Mouse (Mus musculus): ENCODE results near the gene Wscd1. TPM values are rescaled to one million over a fixed set of nuclear protein-coding genes. Genes with fewer than 3 reads are reported as not detected.

The Wscd1 gene
- polyA plus RNA-seq, 1 experiment from 2014 or later: 8.1 TPM

DNA sequence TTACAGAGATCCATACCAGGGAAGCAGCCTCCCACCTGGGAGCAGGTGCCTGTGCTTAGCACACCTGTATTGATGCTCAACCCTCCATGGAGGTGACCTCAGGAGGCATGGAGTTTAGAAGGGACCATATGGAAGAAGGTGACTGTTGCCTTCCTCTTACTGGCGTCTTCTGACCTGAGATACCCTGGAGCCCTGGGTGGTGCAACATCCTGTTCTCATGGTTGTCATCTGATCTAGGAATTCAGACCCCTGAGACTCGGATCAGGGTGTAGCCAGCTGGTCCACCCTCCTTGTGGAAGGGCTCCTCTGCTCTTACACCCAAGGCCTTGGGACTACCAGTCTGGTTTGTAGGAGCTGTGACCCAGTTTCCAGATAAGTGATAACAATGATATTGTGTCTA lies 15.0 kb downstream of the Wscd1 start:
- ATAC-seq (replicated peaks; ENCODE audit: extremely low read depth, insufficient read depth, low FRiP score): no peak
- Histone ChIP-seq H3K36me3 (ENCODE audit: control insufficient read depth, insufficient read depth) (no peaks in the 10 kb centered on the region), H3K4me1 (ENCODE audit: control insufficient read depth, insufficient read depth, low read length) (no peaks in the 10 kb centered on the region), H3K9me3 (replicated peaks; ENCODE audit: control insufficient read depth, low read length) (no peaks in the 10 kb centered on the region), H3K27me3 (ENCODE audit: control insufficient read depth, insufficient read depth, low read length) (no peaks in the 10 kb centered on the region), H3K27ac (ENCODE audit: low read length) (no peak overlapping the region), H3K4me3 (ENCODE audit: low read length) (no peak overlapping the region), H3K4me2 (ENCODE audit: low read depth, low read length) (no peak overlapping the region), H3K9ac (ENCODE audit: low read length) (no peak overlapping the region)
- 57% methylated on average over 2 of the region's 2 CpGs for WGBS

DNA sequence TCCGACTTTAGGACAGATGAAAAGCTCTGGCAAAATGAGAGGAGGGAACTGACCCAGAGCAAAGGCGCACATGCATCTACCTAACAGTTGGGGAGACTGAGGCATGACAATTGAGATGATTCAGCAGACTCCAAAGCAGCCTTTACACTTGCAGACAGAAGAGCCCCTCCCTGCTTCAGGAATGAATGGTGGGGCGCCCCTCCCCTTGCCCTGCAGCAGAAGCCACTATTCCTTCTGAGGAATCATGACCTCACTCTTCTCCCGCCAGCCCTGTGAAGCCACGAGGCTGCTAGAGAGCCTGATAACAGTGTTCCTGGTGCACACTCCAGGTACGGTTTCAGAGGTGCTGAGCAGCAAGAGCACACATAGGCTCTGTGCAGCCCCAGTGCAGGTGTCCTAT lies 15.6 kb downstream of the Wscd1 start:
- Histone ChIP-seq H3K4me3 (ENCODE audit: low read length) (no peak overlapping the region), H3K9ac (ENCODE audit: low read length) (no peak overlapping the region), H3K36me3 (ENCODE audit: control insufficient read depth, insufficient read depth) (no peaks in the 10 kb centered on the region), H3K27me3 (ENCODE audit: control insufficient read depth, insufficient read depth, low read length) (no peaks in the 10 kb centered on the region), H3K4me2 (ENCODE audit: low read depth, low read length) (no peak overlapping the region), H3K27ac (ENCODE audit: low read length) (no peak overlapping the region), H3K9me3 (replicated peaks; ENCODE audit: control insufficient read depth, low read length) (no peaks in the 10 kb centered on the region), H3K4me1 (ENCODE audit: control insufficient read depth, insufficient read depth, low read length) (no peaks in the 10 kb centered on the region)
- WGBS: 45% methylated on average over 6 of the region's 6 CpGs
- no peak for ATAC-seq (replicated peaks; ENCODE audit: extremely low read depth, insufficient read depth, low FRiP score)

DNA sequence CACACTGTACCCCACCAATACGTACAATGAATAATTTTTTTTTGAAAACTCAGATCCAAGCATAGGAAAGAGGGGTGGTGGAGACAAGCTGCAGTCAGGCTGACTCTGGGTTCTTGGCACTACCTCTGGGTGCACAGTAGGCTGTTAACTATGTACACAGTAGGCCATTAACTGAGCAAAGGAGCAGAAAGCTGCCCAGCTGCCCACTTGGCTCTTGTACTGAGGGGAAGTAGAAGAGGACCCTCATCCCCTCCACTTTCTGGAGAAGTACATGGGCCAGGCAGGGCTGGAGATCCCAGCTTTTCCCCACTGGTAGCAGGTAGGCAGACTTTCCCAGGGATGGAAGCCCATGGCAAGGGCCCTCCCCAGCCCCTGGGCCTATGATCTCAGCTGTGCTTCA lies 16.7 kb downstream of the Wscd1 start:
- no peak overlapping the region for H3K4me3 ChIP-seq (ENCODE audit: low read length)
- no peaks in the 10 kb centered on the region for H3K36me3 ChIP-seq (ENCODE audit: control insufficient read depth, insufficient read depth)
- H3K27me3 ChIP-seq (ENCODE audit: control insufficient read depth, insufficient read depth, low read length): no peaks in the 10 kb centered on the region
- ATAC-seq (replicated peaks; ENCODE audit: extremely low read depth, insufficient read depth, low FRiP score): no peak
- H3K9me3 ChIP-seq (replicated peaks; ENCODE audit: control insufficient read depth, low read length): no peaks in the 10 kb centered on the region
- H3K4me2 ChIP-seq (ENCODE audit: low read depth, low read length): no peak overlapping the region
- H3K9ac ChIP-seq (ENCODE audit: low read length): no peak overlapping the region
- 89% methylated on average over 1 of the region's 1 CpGs for WGBS
- no peak overlapping the region for H3K27ac ChIP-seq (ENCODE audit: low read length)
- H3K4me1 ChIP-seq (ENCODE audit: control insufficient read depth, insufficient read depth, low read length): no peaks in the 10 kb centered on the region

DNA sequence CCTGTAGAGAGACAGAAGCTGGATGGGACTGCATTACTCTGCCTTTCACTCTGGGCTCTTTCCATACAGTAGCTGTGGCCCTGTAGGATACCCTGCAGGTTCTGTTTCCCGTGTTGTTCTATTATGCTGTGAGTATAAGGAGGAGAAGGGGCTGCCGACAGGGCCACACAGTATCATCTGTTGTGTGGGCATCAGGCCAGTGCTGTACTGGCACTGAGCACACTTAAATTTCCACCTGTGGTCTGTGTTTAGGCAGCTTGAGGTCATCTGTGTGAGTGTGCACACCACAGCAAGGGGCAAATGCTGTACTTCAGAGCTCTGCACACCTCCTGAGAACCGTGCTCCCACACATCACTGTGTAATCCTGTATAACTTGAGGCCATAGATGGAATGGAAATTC lies 18.0 kb downstream of the Wscd1 start:
- Histone ChIP-seq H3K9me3 (replicated peaks; ENCODE audit: control insufficient read depth, low read length) (no peaks in the 10 kb centered on the region), H3K4me1 (ENCODE audit: control insufficient read depth, insufficient read depth, low read length) (no peaks in the 10 kb centered on the region), H3K27me3 (ENCODE audit: control insufficient read depth, insufficient read depth, low read length) (no peaks in the 10 kb centered on the region), H3K27ac (ENCODE audit: low read length) (no peak overlapping the region), H3K4me3 (ENCODE audit: low read length) (no peak overlapping the region), H3K9ac (ENCODE audit: low read length) (no peak overlapping the region), H3K4me2 (ENCODE audit: low read depth, low read length) (no peak overlapping the region), H3K36me3 (ENCODE audit: control insufficient read depth, insufficient read depth) (no peaks in the 10 kb centered on the region)
- no peak for ATAC-seq (replicated peaks; ENCODE audit: extremely low read depth, insufficient read depth, low FRiP score)
- 77% methylated on average over 3 of the region's 3 CpGs for WGBS

DNA sequence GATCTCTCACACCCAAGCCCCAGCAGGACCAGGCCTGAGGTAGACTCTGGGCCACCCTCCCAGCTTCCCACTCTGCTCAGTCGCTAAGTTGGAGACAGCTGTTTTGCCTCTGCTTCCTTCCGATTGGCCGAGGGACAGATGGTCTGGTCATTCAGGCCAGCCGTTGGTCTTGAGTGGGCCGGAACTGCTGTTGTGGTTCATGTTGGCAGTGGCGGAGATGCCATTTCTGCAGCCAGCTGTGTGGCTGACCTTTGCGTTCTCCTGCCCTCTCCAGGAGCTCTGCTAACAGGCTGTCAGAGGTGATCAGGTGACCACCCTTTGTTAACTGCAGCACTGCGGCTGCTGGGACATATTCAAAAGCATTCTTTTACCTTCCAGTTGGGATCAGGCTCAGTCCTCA lies 20.0 kb downstream of the Wscd1 start:
- H3K36me3 ChIP-seq (ENCODE audit: control insufficient read depth, insufficient read depth): no peaks in the 10 kb centered on the region
- no peak overlapping the region for H3K9ac ChIP-seq (ENCODE audit: low read length)
- no peak overlapping the region for H3K27ac ChIP-seq (ENCODE audit: low read length)
- no peak overlapping the region for H3K4me2 ChIP-seq (ENCODE audit: low read depth, low read length)
- WGBS: 60% methylated on average over 8 of the region's 8 CpGs
- ATAC-seq (replicated peaks; ENCODE audit: extremely low read depth, insufficient read depth, low FRiP score): no peak
- peaks cover 5% of the 10 kb centered on the region for H3K4me1 ChIP-seq (ENCODE audit: control insufficient read depth, insufficient read depth, low read length)
- H3K9me3 ChIP-seq (replicated peaks; ENCODE audit: control insufficient read depth, low read length): no peaks in the 10 kb centered on the region
- H3K27me3 ChIP-seq (ENCODE audit: control insufficient read depth, insufficient read depth, low read length): peaks cover 3% of the 10 kb centered on the region; the same call in 1 of the 2 replicates
- H3K4me3 ChIP-seq (ENCODE audit: low read length): no peak overlapping the region

DNA sequence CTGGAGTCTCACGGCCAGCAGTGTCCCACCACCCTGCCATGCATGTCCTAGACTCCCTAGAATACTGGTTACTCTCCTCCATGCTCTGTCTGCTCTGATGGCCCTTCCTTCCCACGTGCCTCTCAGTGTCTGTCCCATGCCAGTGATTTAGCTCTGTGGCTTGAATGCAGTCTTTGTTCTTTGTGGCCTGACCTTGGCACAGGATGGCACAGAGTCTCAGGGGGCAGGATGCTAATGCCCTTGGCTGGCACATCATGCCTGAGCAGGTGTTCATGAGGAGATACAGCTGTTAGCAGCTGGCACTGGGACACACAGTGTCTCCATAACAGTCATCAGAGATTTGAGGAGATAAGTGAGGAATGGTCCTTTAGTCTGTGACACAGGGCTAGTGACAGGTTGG lies 20.8 kb downstream of the Wscd1 start:
- Histone ChIP-seq H3K9me3 (replicated peaks; ENCODE audit: control insufficient read depth, low read length) (no peaks in the 10 kb centered on the region), H3K4me3 (ENCODE audit: low read length) (no peak overlapping the region), H3K4me2 (ENCODE audit: low read depth, low read length) (no peak overlapping the region), H3K36me3 (ENCODE audit: control insufficient read depth, insufficient read depth) (no peaks in the 10 kb centered on the region), H3K27me3 (ENCODE audit: control insufficient read depth, insufficient read depth, low read length) (peaks cover 3% of the 10 kb centered on the region; the same call in 1 of the 2 replicates), H3K4me1 (ENCODE audit: control insufficient read depth, insufficient read depth, low read length) (peaks cover 5% of the 10 kb centered on the region), H3K27ac (ENCODE audit: low read length) (no peak overlapping the region), H3K9ac (ENCODE audit: low read length) (no peak overlapping the region)
- no peak for ATAC-seq (replicated peaks; ENCODE audit: extremely low read depth, insufficient read depth, low FRiP score)
- WGBS: 68% methylated on average over 2 of the region's 2 CpGs

DNA sequence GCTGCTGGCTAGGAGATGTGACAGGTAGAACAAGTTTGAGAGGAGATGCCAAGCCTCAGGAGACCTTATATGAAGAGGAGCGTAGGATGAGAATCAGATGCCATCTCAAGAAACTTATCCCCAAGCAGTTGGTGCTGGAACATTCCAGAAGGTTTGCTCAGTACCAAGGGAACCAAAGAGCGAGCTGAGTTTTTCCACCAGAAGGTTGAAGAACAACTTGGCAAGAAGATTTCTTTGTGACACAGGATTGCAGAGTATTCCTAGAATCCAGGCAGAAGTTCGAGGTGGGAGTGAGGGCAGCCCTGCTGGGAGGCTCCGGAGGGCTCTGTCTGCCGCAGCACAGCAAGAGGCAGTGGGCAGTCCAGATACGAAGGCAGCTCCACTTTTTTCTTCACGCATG lies 21.4 kb downstream of the Wscd1 start:
- Histone ChIP-seq H3K36me3 (ENCODE audit: control insufficient read depth, insufficient read depth) (no peaks in the 10 kb centered on the region), H3K4me2 (ENCODE audit: low read depth, low read length) (no peak overlapping the region), H3K27me3 (ENCODE audit: control insufficient read depth, insufficient read depth, low read length) (peaks cover 6% of the 10 kb centered on the region; the same call in 1 of the 2 replicates), H3K9ac (ENCODE audit: low read length) (no peak overlapping the region), H3K9me3 (replicated peaks; ENCODE audit: control insufficient read depth, low read length) (no peaks in the 10 kb centered on the region), H3K4me1 (ENCODE audit: control insufficient read depth, insufficient read depth, low read length) (peaks cover 5% of the 10 kb centered on the region), H3K4me3 (ENCODE audit: low read length) (no peak overlapping the region), H3K27ac (ENCODE audit: low read length) (no peak overlapping the region)
- WGBS: 70% methylated on average over 7 of the region's 7 CpGs
- no peak for ATAC-seq (replicated peaks; ENCODE audit: extremely low read depth, insufficient read depth, low FRiP score)

DNA sequence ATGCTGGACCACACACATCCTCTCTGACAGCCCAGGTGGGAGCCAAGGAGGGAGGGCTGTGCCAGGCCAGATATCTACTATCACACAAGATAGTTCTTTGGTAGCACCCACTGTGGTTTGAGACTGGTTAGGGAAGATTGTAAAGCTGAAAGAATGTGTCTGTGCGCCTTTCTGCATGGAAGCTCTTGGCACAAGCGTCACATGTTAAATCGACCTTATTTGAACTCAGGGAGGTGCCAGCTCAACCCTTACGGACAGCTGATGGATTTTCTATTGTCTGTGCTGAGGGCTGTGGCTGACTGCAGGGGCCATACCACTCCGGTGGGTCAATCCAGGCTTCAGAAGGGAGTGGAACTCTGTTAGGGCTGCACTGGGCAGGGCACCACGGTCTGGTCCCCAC lies 22.3 kb downstream of the Wscd1 start:
- no peak for ATAC-seq (replicated peaks; ENCODE audit: extremely low read depth, insufficient read depth, low FRiP score)
- no peak overlapping the region for H3K9ac ChIP-seq (ENCODE audit: low read length)
- WGBS: 60% methylated on average over 6 of the region's 6 CpGs
- H3K4me2 ChIP-seq (ENCODE audit: low read depth, low read length): no peak overlapping the region
- no peak overlapping the region for H3K27ac ChIP-seq (ENCODE audit: low read length)
- H3K4me1 ChIP-seq (ENCODE audit: control insufficient read depth, insufficient read depth, low read length): peaks cover 5% of the 10 kb centered on the region
- no peak overlapping the region for H3K4me3 ChIP-seq (ENCODE audit: low read length)
- no peaks in the 10 kb centered on the region for H3K9me3 ChIP-seq (replicated peaks; ENCODE audit: control insufficient read depth, low read length)
- H3K27me3 ChIP-seq (ENCODE audit: control insufficient read depth, insufficient read depth, low read length): peaks cover 6% of the 10 kb centered on the region; the same call in 1 of the 2 replicates
- H3K36me3 ChIP-seq (ENCODE audit: control insufficient read depth, insufficient read depth): no peaks in the 10 kb centered on the region

DNA sequence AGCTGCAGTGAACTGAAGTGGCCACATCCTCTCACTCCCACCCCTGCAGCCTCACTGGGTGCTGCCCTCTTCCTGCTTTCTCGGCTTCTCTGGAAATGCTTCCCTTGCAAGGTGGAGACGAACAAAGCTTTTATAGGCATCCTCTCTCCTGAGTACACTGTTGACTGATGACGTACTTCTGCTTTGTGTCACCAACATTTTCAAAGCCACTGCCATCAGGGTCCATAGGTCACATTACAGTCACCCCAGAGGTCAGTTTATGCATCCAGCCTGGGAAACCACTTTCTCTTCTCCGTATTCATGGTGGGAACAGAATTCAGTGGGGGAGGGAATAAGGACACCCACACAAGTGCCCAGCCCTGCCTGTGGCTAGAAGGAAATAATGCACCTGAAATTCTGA lies 23.1 kb downstream of the Wscd1 start:
- no peak overlapping the region for H3K4me3 ChIP-seq (ENCODE audit: low read length)
- 6% methylated on average over 4 of the region's 4 CpGs for WGBS
- H3K4me1 ChIP-seq (ENCODE audit: control insufficient read depth, insufficient read depth, low read length): peaks cover 5% of the 10 kb centered on the region
- H3K9me3 ChIP-seq (replicated peaks; ENCODE audit: control insufficient read depth, low read length): no peaks in the 10 kb centered on the region
- H3K4me2 ChIP-seq (ENCODE audit: low read depth, low read length): no peak overlapping the region
- H3K27ac ChIP-seq (ENCODE audit: low read length): no peak overlapping the region; the same call in 1 of the 2 replicates
- peaks cover 6% of the 10 kb centered on the region; the same call in 1 of the 2 replicates for H3K27me3 ChIP-seq (ENCODE audit: control insufficient read depth, insufficient read depth, low read length)
- no peaks in the 10 kb centered on the region for H3K36me3 ChIP-seq (ENCODE audit: control insufficient read depth, insufficient read depth)
- H3K9ac ChIP-seq (ENCODE audit: low read length): no peak overlapping the region
- ATAC-seq (replicated peaks; ENCODE audit: extremely low read depth, insufficient read depth, low FRiP score): no peak
